Mouse (Mus musculus): ENCODE results near the gene Tgfbr3.

- no peak for TF ChIP-seq POLR2A (IDR thresholded peaks at IDR 0.05; ENCODE audit: low read depth, low read length)
- TF ChIP-seq CTCF (conservative IDR thresholded peaks at IDR 0.05; ENCODE audit: insufficient read depth, insufficient read length, low read depth, low read length): no peak
Observed at GRCm38 (mm10) chr5:107201509-107202182, 87.8 kb downstream of the Tgfbr3 start.

All from kidney, adult 2 months (tissue).